Mouse (Mus musculus) cerebellum, adult 2 months (tissue): Measurements from ENCODE around the gene Atf6.

Experiments
- CTCF ChIP-seq: fragments of 200-500 bp; IDR thresholded peaks from 2 replicates; pipeline ENCODE4 v1.5.1; 2011; ENCODE audit warnings: low read depth, mild to moderate bottlenecking, control low read depth, low read length, moderate library complexity, borderline replicate concordance; ENCODE audit not compliant: insufficient read depth
- POLR2A ChIP-seq: fragments of 200-500 bp; IDR thresholded peaks from 2 replicates; pipeline ENCODE4 v1.6.1; 2011; ENCODE audit warnings: low read length, control low read depth, borderline replicate concordance; ENCODE audit not compliant: insufficient read depth

GRCm38 (mm10) chr1:170721560-170721959, 146.0 kb downstream of the Atf6 start:
- no peak for TF ChIP-seq CTCF
- no peak for TF ChIP-seq POLR2A
